Mouse (Mus musculus) cerebellum, adult 2 months (tissue): ENCODE measurements around the gene Gas7. TPM values are rescaled to one million over a fixed set of nuclear protein-coding genes. Genes with fewer than 3 reads are reported as not detected.

Experiments used
- DNase-seq, 2 experiments: peaks; one replicate each; pipeline ENCODE4 v3.0.0; 2021
- H3K27ac ChIP-seq: fragments of 200-500 bp; 2 replicates; pipeline ENCODE4 v1.5.1; 2012; ENCODE audit warnings: low read length, control low read depth, inconsistent platforms; ENCODE audit not compliant: insufficient read depth
- H3K27me3 ChIP-seq: fragments of 200-500 bp; 2 replicates; pipeline ENCODE4 v1.6.1; 2012; ENCODE audit warnings: inconsistent platforms, mild to moderate bottlenecking, low read length, moderate library complexity; ENCODE audit not compliant: control insufficient read depth, insufficient read depth
- H3K4me1 ChIP-seq: fragments of 200-500 bp; 2 replicates; pipeline ENCODE4 v1.6.1; 2011; ENCODE audit warnings: low read length; ENCODE audit not compliant: control insufficient read depth, insufficient read depth
- H3K4me3 ChIP-seq: fragments of 200-500 bp; replicated peaks from 2 replicates; pipeline ENCODE3; 2011; ENCODE audit warnings: mild to moderate bottlenecking, low read depth, low read length, control low read depth; ENCODE audit not compliant: insufficient read depth
- CTCF ChIP-seq: fragments of 200-500 bp; IDR thresholded peaks from 2 replicates; pipeline ENCODE4 v1.5.1; 2011; ENCODE audit warnings: low read depth, mild to moderate bottlenecking, control low read depth, low read length, moderate library complexity, borderline replicate concordance; ENCODE audit not compliant: insufficient read depth
- POLR2A ChIP-seq: fragments of 200-500 bp; IDR thresholded peaks from 2 replicates; pipeline ENCODE4 v1.6.1; 2011; ENCODE audit warnings: low read length, control low read depth, borderline replicate concordance; ENCODE audit not compliant: insufficient read depth
- WGBS: fragments of 180-500 bp; shearing (Covaris S2); methylation state at CpG from one replicate; pipeline ENCODE4 v1.1.7; 2018; 5-methylcytosine and 5-hydroxymethylcytosine counted together
- polyA plus RNA-seq: library from polyadenylated mRNA; depleted of rRNA; stranded (reverse); fragments of >200 nt; gene quantifications from 2 replicates; pipeline ENCODE4 v1.2.3, GENCODE M21; 2012

The Gas7 gene
- polyA plus RNA-seq, 1 experiment: 182 TPM

DNA sequence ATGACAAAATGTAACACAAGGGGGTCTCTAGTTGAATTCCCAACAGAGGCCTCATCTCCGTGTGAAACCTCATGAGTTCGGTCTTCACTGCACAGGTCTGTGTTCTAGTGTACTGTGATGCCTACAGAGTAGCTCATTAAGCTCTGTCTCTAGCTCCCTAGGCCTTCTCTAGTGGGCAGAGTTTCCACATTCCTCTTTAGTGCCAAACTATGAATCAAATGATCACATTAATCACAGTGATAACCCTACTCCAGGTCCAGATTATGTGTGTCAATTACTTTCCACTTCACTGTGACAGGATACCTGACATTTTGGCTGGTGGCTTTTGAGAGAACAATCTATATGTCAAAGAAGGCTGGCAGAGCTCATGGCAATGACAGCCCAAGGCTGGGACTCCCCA is 44.9 kb downstream of the Gas7 start:
- H3K27me3 ChIP-seq: no peaks in the 10 kb centered on the region
- no peak overlapping the region for H3K27ac ChIP-seq
- H3K4me1 ChIP-seq: no peaks in the 10 kb centered on the region
- 87% methylated on average over 2 of the region's 2 CpGs for WGBS
- TF ChIP-seq POLR2A (no peak), CTCF (no peak)
- H3K4me3 ChIP-seq: no peak overlapping the region
- DNase-seq: no peak

DNA sequence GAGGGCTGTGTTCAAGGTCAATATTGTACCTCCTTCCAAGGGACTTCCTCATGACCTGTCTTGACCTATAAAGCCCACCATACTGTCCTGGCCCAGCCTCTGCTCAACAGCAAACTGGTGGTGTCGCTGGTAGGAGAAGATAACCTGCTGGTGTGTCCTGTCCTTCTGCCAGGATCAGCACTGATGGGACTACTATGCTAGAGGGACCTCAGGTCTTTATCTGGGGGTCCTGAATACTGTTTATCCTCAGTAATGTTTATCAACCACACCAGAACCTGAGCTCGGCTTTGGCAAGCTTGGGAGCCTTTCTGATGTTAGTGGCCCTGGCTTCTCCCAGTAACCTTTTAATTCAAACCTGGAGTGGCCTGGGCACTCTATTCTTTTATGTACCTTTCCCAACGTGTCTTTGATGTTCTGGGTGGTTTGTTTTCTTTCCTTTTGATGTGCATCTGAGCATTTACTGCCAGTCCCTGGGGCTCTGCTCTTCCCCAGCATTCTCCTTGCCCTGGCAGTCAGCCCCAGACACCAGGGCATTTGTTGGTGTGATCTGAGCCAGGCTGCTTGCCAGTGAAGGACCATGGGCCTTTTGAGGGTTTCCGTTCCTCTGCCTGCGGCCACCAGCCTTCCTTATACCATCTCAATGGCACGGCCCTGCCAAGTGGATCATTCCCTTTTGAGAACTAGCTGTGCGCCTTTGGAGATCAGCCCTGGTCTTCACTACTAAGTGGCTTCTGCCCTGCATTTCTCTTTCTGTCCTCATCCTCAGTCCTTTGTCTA is 46.4 kb downstream of the Gas7 start:
- no peak overlapping the region for H3K27ac ChIP-seq
- TF ChIP-seq POLR2A (no peak), CTCF (no peak)
- DNase-seq: peak; percentile 46 to 71
- no peak overlapping the region for H3K4me3 ChIP-seq
- H3K27me3 ChIP-seq: no peaks in the 10 kb centered on the region
- no peaks in the 10 kb centered on the region for H3K4me1 ChIP-seq
- WGBS: 29% methylated on average over 7 of the region's 7 CpGs

DNA sequence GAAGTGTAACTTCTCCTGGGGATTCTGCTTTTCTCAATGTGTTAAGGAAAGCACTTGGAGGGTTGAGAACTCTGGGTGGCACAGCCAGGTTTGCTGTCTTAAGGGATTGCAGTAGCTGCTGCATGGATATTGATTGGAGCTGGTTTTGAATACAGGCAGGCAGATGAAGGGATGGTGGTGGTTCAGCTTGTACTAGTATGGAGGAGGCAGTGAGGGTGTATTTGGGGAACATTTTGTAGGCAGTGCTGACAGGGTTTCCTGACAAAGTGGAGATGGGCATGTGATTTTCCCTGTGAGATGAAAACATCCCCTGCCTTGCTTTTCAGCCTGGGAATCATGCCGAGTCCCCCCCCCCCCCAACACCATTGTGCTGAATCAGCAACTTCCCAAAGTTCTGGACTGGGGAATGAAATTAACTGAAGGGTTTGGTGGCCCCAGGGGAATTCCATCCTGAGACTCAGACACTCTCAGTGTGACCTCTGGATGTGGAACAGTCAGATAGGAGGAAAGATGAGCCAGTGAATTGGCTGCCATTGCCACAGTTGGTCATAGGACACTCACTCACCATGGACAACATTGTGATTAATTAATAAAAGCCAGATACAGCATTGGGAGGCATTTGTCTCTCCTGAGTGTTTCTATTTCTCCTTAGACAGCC is 54.1 kb downstream of the Gas7 start:
- no peak overlapping the region for H3K4me3 ChIP-seq
- no peaks in the 10 kb centered on the region for H3K27me3 ChIP-seq
- WGBS: 67% methylated on average over 1 of the region's 1 CpGs
- no peak for DNase-seq
- no peak overlapping the region for H3K27ac ChIP-seq
- H3K4me1 ChIP-seq: peaks cover 4% of the 10 kb centered on the region; the same call in 1 of the 2 replicates
- no peak for TF ChIP-seq CTCF

DNA sequence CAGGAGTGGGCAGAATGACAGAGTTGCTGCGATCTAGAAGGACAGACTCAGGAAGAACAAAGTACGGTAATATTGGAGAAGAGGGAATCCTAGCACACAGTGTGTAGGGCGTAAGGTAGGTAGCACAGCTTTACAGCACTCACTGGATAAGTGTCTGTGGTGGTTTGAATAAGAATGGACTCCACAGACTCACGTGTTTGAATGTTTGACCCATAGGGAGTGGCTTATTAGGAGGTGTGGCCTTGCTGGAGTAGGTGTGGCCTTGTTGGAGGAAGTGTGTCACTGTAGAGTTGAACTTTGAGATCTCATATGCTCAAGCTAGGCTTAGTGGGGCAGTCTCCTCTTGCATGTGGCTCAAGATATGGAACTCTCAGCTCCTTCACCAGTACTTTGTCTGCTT is 55.6 kb downstream of the Gas7 start:
- TF ChIP-seq CTCF (no peak), POLR2A (no peak)
- DNase-seq: no peak
- Histone ChIP-seq H3K4me3 (no peak overlapping the region), H3K27ac (no peak overlapping the region), H3K4me1 (peaks cover 4% of the 10 kb centered on the region), H3K27me3 (no peaks in the 10 kb centered on the region)
- 91% methylated on average over 4 of the region's 4 CpGs for WGBS

DNA sequence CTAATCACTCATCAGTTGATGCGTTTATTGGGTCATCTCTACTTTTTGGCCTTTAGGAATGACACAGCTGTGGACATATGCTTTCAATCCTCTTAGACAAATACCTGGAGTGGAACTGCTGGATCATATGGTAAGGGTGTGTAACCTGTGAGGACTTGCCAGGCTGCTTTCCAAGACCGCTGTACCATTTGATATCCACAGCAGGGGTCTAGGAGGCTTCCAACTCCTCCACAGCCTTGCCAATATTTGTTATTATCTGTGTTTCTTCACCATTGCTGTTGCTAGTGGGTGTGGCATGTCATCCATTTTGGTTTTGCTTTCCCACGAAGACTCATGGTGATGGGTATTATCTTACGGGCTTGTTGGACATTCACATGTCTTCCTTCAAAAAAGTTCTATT is 57.8 kb downstream of the Gas7 start:
- no peak for TF ChIP-seq POLR2A
- no peak for TF ChIP-seq CTCF
- Histone ChIP-seq H3K27ac (no peak overlapping the region), H3K4me3 (no peak overlapping the region), H3K4me1 (peaks cover 4% of the 10 kb centered on the region), H3K27me3 (no peaks in the 10 kb centered on the region)
- WGBS: 61% methylated on average over 4 of the region's 4 CpGs
- peak in 1 of 2 experiments; percentile 25 for DNase-seq

DNA sequence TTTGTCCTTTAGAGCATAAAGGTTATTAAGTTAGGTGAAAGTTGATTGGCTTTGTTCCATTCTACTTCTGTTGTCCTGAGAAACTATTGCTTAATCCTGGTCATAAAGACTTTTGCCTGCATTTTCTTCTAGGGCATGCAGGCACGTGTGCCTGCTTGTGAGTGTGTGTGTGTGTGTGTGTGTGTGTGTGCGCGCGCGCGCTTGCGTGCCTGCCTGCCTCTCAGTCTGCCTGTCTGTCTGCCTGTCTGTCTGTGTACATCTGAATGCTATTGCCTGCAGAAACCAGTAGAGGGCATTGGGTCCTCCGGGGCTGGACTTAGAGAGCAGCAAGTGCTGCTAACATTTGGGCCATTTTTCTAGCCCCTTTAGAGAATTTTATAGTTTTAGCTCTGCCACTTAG is 59.2 kb downstream of the Gas7 start:
- Histone ChIP-seq H3K27me3 (no peaks in the 10 kb centered on the region), H3K4me1 (peaks cover 15% of the 10 kb centered on the region), H3K4me3 (no peak overlapping the region), H3K27ac (no peak overlapping the region)
- no peak for DNase-seq
- WGBS: 94% methylated on average over 8 of the region's 8 CpGs
- TF ChIP-seq CTCF (peak; percentile 41; the same call in 1 of the 2 replicates), POLR2A (no peak)

DNA sequence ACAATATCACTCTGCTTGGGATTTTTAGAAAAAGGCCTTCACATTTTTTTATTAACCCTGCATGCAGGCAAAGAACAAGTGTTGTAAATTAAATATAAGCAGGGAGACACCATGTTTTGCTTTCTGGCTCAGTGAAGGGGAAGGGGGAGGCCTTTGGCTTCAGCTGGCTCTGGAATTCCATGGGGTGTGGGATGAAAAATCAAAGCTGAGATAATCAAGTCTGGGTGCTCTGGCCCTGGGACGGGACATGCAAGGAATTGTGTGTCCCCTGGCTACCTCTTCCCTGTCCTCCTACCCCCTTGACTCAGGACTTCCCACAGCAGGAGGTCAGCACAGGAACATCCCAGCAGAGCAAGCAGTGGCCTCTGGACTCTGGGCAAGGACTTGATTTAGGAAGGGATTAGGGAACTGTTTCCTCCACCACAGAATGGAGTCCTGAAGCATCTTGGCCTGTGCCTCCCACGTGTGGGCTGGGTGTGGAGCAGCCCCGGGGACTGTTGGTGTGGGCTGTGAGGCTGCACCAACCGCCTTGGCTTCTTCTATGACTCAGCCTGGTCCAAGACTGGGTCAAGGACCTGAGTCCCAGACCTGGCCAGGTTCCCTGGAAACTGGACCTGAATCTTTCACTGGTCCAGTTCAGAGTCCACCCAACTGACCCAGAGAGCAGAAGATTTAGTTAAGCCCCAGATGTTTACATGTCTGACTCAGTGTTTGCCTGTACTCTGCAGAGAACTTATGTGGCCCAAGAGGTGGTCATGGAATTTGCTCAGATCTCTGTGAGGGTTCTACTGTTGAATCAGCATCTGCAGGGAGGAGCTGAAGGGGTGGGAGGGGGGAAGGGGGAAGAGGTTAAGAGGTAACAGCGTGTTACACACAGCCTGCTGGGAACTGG is 60.0 kb downstream of the Gas7 start:
- TF ChIP-seq CTCF (no peak), POLR2A (no peak)
- H3K27ac ChIP-seq: no peak overlapping the region
- DNase-seq: no peak
- H3K27me3 ChIP-seq: no peaks in the 10 kb centered on the region
- peaks cover 16% of the 10 kb centered on the region for H3K4me1 ChIP-seq
- WGBS: 67% methylated on average over 5 of the region's 5 CpGs
- no peak overlapping the region for H3K4me3 ChIP-seq

DNA sequence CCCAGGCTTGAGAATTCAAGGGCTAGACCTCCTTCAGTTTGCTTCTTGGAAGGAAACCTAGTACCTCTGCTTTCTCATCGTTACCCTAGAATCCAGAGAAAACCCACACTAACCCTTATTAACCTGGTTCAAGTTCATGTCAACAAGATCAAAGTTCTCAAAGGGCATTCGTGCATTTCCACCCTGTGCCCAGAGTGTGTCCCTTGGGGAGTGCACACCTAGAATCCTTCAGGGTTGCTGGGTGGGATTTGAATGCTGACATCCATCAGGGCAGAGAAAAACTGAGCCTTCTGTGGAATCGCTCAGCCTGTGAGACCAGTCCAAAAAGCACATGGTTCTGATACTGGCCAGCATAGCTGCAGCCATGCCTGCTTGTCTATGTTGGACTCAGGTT is 60.7 kb downstream of the Gas7 start:
- WGBS: 78% methylated on average over 3 of the region's 3 CpGs
- Histone ChIP-seq H3K4me1 (peaks cover 16% of the 10 kb centered on the region), H3K27ac (no peak overlapping the region), H3K4me3 (no peak overlapping the region), H3K27me3 (no peaks in the 10 kb centered on the region)
- TF ChIP-seq POLR2A: no peak
- TF ChIP-seq CTCF: no peak
- DNase-seq: no peak
